Mouse (Mus musculus): Measurements from ENCODE around the gene Slc36a2. TPM values are rescaled to one million over a fixed set of nuclear protein-coding genes. Genes with fewer than 3 reads are reported as not detected.
A peak's percentile ranks its signal among the peaks of the same experiment; 100 is the strongest.
"Not testable (repeated sequence)": the region's sequence is repeated elsewhere in the genome, so short reads cannot be mapped to it uniquely, and the experiment has no call there.

Slc36a2 gene
- polyA plus RNA-seq, 1 experiment from 2014 or later, result 4.1 TPM

DNA sequence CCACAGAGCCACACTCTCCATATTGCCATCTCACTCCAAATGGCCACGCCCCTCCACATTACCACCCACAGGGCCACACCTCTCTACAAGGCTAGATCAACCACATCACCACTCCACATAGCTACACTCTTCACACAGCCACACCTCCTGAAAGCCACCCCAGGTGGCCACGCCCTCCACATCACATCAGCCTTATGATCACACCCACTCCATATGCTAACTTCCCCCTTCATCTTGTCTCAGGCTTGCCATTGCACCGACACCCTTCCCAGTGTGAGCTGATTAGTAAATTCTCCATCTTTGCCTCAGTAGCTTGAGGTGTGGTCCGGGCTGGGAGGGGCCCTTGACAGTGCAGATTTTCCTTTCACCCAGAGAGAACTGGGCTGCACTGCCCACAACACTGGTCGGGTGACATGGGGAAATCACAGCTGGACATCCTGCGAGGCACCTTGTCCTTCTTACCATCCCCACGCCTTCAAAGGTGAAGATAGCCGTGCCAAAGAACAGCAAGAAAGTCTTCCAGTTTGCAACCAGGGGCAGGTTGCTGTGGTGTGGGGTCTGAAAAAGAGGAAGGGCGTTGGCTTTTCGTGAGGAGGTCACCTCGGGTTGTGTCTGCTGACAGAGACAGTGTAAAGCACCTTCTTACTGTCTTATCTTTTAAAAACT is 53.7 kb downstream of the Slc36a2 start:
- 78% methylated on average over 11 of the region's 11 CpGs for WGBS
- no peak for ATAC-seq (replicated peaks; ENCODE audit: insufficient number of reproducible peaks, insufficient read depth, low FRiP score, low read depth)
- H3K27me3 ChIP-seq, result no peaks in the 10 kb centered on the region
- H3K9ac ChIP-seq, result no peak overlapping the region
- no peaks in the 10 kb centered on the region for H3K4me1 ChIP-seq (replicated peaks)
- no peaks in the 10 kb centered on the region for H3K36me3 ChIP-seq
- no peak overlapping the region for H3K4me3 ChIP-seq
- no peaks in the 10 kb centered on the region for H3K9me3 ChIP-seq (replicated peaks)
- H3K4me2 ChIP-seq, result no peak overlapping the region
- no peak overlapping the region for H3K27ac ChIP-seq

DNA sequence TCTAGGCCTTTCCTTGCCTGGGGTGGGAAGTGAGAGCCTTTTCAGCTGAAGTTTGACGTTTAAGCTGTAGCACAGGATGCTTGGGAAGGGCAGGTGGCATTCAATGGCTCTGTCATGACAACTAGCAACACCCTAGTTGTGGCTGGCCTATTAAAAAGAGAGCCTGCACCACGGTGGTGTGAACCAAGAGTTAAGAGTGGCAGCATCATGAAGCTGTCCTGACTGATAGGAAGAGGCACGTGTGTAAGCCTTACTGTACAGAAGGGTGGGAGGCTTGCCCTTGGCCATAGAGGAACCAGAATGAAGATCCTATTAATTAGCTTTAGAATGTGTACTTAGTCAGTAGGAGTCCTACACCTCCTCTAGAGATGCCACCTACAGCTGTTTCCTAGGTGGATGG is 56.5 kb downstream of the Slc36a2 start:
- no peak overlapping the region for H3K4me2 ChIP-seq
- no peaks in the 10 kb centered on the region for H3K9me3 ChIP-seq (replicated peaks)
- WGBS, result 67% methylated on average over 3 of the region's 3 CpGs
- ATAC-seq (replicated peaks; ENCODE audit: insufficient number of reproducible peaks, insufficient read depth, low FRiP score, low read depth), result no peak
- H3K27ac ChIP-seq, result no peak overlapping the region
- no peaks in the 10 kb centered on the region for H3K27me3 ChIP-seq
- no peak overlapping the region for H3K4me3 ChIP-seq
- H3K4me1 ChIP-seq (replicated peaks), result no peaks in the 10 kb centered on the region
- no peaks in the 10 kb centered on the region for H3K36me3 ChIP-seq
- H3K9ac ChIP-seq, result no peak overlapping the region

DNA sequence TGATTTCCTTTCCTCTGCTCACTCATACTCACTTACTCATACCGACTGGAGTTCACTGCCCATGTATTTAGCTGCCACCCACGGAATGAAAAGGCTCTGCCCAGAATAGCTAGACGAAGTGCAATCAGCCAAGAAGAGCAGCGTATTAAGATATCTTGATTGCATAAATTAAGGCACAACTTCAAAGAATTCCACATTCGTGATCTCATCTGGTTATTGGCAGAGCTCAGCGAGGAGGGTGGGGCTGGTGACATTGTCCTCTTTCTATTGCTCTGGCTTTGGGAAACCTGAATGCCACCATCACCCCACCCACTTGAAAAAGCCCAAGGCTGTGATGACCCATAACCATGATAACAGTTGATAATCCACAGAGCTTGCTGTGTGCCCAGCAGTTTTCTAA is 56.9 kb downstream of the Slc36a2 start:
- no peak for ATAC-seq (replicated peaks; ENCODE audit: insufficient number of reproducible peaks, insufficient read depth, low FRiP score, low read depth)
- H3K9ac ChIP-seq, result no peak overlapping the region

DNA sequence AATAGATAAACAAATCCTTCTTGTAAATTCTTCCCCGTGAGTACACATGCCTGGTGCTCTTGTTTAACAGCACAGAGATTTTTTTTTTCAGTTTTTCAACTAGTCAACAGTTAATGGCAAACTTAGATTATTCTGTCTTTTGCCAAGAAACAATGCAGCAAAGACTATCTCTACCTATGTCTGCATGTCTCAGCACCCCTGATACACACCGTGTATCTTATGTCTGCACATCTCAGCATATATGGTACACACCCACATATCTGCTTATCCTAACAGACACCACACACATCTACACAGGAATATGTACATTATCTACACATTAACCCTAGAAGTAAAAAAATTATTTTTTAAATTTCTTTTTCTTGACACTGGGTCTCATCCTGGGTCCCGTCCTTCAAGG is 58.2 kb downstream of the Slc36a2 start:
- Histone ChIP-seq H3K27me3 (no peaks in the 10 kb centered on the region), H3K4me1 (replicated peaks) (no peaks in the 10 kb centered on the region), H3K9ac (no peak overlapping the region), H3K4me2 (no peak overlapping the region), H3K4me3 (no peak overlapping the region), H3K9me3 (replicated peaks) (no peaks in the 10 kb centered on the region), H3K36me3 (no peaks in the 10 kb centered on the region), H3K27ac (no peak overlapping the region)
- ATAC-seq (replicated peaks; ENCODE audit: insufficient number of reproducible peaks, insufficient read depth, low FRiP score, low read depth), result no peak
- WGBS, result 74% methylated on average over 3 of the region's 3 CpGs

More for the DNA sequence above, 56.9 kb downstream of the Slc36a2 start:
- H3K4me2 ChIP-seq, result no peak overlapping the region
- no peak overlapping the region for H3K4me3 ChIP-seq
- no peaks in the 10 kb centered on the region for H3K4me1 ChIP-seq (replicated peaks)
- 54% methylated on average over 6 of the region's 6 CpGs for WGBS
- no peak overlapping the region for H3K27ac ChIP-seq
- no peaks in the 10 kb centered on the region for H3K27me3 ChIP-seq
- no peaks in the 10 kb centered on the region for H3K36me3 ChIP-seq
- no peaks in the 10 kb centered on the region for H3K9me3 ChIP-seq (replicated peaks)

DNA sequence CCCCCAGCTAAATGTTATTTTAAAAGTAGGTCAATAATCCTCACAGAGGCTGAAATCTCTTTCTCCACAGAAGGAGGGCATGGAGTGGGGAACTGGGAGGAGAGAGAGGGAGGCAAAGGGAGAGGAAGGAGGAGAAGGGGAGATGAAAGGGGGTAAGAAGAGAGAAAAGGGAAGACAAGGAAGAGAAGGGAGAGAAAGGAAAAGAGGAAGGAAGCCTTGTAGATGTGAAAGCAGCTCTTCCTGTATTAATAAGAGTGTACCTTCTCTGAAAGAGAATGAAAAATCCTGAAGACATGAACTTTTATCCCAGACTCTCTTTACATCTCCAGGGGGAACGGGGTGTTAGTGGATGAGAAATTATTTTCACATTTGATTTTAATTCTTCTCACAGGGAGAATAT is 63.4 kb downstream of the Slc36a2 start:
- ATAC-seq (replicated peaks; ENCODE audit: insufficient number of reproducible peaks, insufficient read depth, low FRiP score, low read depth), result no peak
- peaks cover 3% of the 10 kb centered on the region; the same call in 1 of the 2 replicates for H3K4me1 ChIP-seq (replicated peaks)
- peak overlapping the region; percentile 41; the same call in 1 of the 2 replicates for H3K27ac ChIP-seq
- H3K4me2 ChIP-seq, result no peak overlapping the region
- no peaks in the 10 kb centered on the region for H3K36me3 ChIP-seq
- H3K27me3 ChIP-seq, result no peaks in the 10 kb centered on the region
- H3K9ac ChIP-seq, result no peak overlapping the region
- no peaks in the 10 kb centered on the region for H3K9me3 ChIP-seq (replicated peaks)
- WGBS, result 87% methylated on average over 1 of the region's 1 CpGs
- H3K4me3 ChIP-seq, result no peak overlapping the region

DNA sequence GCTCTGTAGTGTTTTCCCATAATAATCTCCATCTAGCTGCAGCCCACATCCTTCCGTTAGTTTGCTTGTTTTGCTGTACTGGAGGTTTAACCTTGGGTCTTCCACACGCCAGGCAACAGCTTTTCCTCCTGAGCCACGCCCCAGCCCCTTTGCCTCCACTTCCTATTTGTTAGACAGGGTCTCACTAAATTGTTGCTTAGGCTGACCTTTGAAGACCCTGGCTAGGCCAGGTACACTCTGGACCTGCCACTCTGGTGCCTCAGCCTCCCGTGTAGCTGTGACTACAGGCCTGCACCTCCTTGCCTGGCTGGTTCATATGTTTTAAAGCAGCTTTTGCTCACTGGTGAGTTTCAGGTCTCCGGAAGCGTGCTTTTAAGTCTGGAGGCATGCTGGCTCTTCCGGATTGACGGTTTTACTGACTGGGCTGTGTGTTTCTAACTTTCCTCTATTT is 64.0 kb downstream of the Slc36a2 start:
- no peaks in the 10 kb centered on the region for H3K27me3 ChIP-seq
- H3K9me3 ChIP-seq (replicated peaks), result no peaks in the 10 kb centered on the region
- peaks cover 3% of the 10 kb centered on the region; the same call in 1 of the 2 replicates for H3K4me1 ChIP-seq (replicated peaks)
- ATAC-seq (replicated peaks; ENCODE audit: insufficient number of reproducible peaks, insufficient read depth, low FRiP score, low read depth), result no peak
- 72% methylated on average over 8 of the region's 8 CpGs for WGBS
- H3K4me2 ChIP-seq, result no peak overlapping the region
- peak overlapping the region; percentile 41 for H3K27ac ChIP-seq
- H3K36me3 ChIP-seq, result no peaks in the 10 kb centered on the region
- no peak overlapping the region for H3K4me3 ChIP-seq
- H3K9ac ChIP-seq, result no peak overlapping the region

DNA sequence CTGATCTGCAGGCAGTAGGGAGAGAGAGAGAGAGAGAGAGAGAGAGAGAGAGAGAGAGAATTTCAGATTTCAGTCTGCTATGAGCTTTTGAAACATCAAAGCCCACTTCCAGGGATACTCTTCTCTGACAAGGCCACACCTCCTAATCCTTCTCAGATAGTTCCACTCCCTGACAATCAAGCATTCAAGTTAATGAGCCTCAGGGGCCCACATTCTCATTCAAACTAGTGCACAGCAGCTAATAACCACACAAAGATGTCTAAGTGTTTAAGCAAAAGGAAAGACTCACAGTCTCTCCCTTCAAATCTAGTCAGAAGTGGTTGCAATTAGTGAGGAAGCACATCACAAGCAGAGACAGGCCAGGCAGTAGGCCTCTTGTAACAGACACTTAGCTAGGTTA is 64.6 kb downstream of the Slc36a2 start:
- no peaks in the 10 kb centered on the region for H3K9me3 ChIP-seq (replicated peaks)
- no peaks in the 10 kb centered on the region for H3K36me3 ChIP-seq
- peaks cover 3% of the 10 kb centered on the region; the same call in 1 of the 2 replicates for H3K4me1 ChIP-seq (replicated peaks)
- peak overlapping the region; percentile 41; the same call in 1 of the 2 replicates for H3K27ac ChIP-seq
- H3K9ac ChIP-seq, result no peak overlapping the region
- H3K4me3 ChIP-seq, result no peak overlapping the region
- H3K27me3 ChIP-seq, result no peaks in the 10 kb centered on the region
- no peak for ATAC-seq (replicated peaks; ENCODE audit: insufficient number of reproducible peaks, insufficient read depth, low FRiP score, low read depth)
- no peak overlapping the region for H3K4me2 ChIP-seq

DNA sequence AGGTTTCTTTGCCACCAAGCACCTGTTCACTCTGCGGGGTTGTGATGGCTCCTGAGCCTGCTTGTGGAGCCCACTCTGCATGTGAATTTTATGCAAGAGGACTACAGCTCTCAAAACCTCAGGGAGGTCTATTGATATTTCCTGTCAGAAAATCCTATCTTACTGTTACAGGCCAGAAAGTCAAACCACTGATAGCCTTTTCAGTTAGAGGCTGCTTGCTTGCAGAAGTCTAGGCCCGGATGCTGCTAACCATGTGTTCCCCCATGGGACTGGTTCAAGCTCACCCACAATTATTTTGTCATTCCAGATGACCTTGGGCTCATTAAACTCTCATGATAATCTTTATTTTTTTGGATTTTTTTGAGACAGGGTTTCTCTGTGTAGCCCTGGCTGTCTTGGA is 67.8 kb downstream of the Slc36a2 start:
- Histone ChIP-seq H3K27ac (no peak overlapping the region), H3K4me1 (replicated peaks) (peaks cover 9% of the 10 kb centered on the region), H3K9ac (no peak overlapping the region), H3K27me3 (no peaks in the 10 kb centered on the region), H3K36me3 (no peaks in the 10 kb centered on the region), H3K4me3 (no peak overlapping the region), H3K4me2 (no peak overlapping the region), H3K9me3 (replicated peaks) (no peaks in the 10 kb centered on the region)
- no peak for ATAC-seq (replicated peaks; ENCODE audit: insufficient number of reproducible peaks, insufficient read depth, low FRiP score, low read depth)
- 86% methylated on average over 2 of the region's 2 CpGs for whole genome bisulfite sequencing

DNA sequence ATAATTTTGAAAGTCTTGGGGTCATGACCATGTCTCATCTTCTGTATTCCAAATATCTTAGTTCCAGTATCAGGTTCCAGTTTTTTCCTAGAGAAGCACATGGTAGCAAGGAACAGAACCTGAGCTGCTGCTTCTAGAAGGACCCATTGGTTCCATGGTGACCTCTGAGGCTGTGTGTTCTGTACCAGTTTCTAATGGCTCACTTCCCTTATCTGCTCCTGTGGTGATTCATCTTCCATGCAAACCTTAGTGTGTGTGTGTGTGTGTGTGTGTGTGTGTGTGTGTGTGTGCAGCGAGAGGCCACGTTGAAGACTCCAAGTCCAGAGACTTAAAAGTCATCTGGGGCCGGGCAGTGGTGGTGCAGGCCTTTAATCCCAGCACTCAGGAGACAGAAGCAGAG is 68.9 kb downstream of the Slc36a2 start:
- 88% methylated on average over 3 of the region's 3 CpGs for WGBS
- Histone ChIP-seq H3K27me3 (no peaks in the 10 kb centered on the region), H3K9me3 (replicated peaks) (no peaks in the 10 kb centered on the region), H3K27ac (no peak overlapping the region), H3K4me1 (replicated peaks) (peaks cover 9% of the 10 kb centered on the region), H3K4me3 (no peak overlapping the region), H3K9ac (no peak overlapping the region), H3K36me3 (no peaks in the 10 kb centered on the region), H3K4me2 (no peak overlapping the region)
- ATAC-seq (replicated peaks; ENCODE audit: insufficient number of reproducible peaks, insufficient read depth, low FRiP score, low read depth), result no peak

DNA sequence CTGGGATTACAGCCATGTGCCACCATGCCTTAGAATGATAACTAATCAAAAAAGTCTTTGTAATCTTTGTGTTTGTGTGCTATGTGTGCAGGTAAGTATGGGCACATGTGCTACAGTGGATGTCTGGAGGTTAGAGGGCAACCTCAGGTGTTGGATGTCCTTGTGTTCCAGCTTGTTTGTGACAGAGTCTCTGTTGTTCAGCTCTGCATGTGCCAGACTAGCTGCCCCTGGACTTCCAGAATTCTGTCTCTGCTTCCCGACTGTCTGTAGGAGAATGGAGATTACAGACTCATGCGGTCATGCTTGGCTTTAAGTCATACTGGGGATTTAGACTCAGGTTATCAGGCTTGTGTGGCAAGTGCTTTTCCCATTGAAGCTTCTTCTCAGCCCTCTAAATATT is 70.6 kb downstream of the Slc36a2 start:
- 33% methylated on average over 2 of the region's 2 CpGs for WGBS

DNA sequence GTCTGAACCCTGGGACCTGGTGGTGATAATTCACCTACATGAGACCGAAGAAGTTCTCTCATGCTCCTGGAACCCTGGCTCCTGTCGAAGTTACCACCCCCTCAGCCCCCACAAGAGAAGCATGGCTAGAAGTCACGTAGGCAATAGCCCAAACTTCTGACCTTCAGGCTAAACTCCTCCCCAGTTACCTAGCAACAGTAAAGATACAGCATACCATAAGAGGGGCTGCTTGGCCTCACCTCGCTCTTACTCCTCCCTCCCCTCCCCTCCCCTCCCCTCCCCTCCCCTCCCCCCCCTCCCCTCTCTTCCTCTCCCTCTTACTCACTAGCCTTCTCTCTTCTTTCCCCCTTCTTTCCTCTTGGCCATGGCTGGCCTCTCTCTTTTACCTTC is 71.0 kb downstream of the Slc36a2 start:
- H3K4me3 ChIP-seq; H3K9ac ChIP-seq; H3K9me3 ChIP-seq (replicated peaks); H3K36me3 ChIP-seq; H3K27me3 ChIP-seq; H3K4me2 ChIP-seq: not testable (repeated sequence)
- WGBS, result 32% methylated on average over 4 of the region's 4 CpGs
- Histone ChIP-seq H3K27ac (peak overlapping the region; percentile 73), H3K4me1 (replicated peaks) (peaks cover 16% of the 10 kb centered on the region)
- peak; percentile 38; the same call in 1 of the 2 replicates for ATAC-seq (replicated peaks; ENCODE audit: insufficient number of reproducible peaks, insufficient read depth, low FRiP score, low read depth)

More for the DNA sequence above, 70.6 kb downstream of the Slc36a2 start:
- H3K36me3 ChIP-seq, result no peaks in the 10 kb centered on the region
- H3K4me2 ChIP-seq, result no peak overlapping the region
- no peak for ATAC-seq (replicated peaks; ENCODE audit: insufficient number of reproducible peaks, insufficient read depth, low FRiP score, low read depth)
- H3K9ac ChIP-seq, result no peak overlapping the region
- no peaks in the 10 kb centered on the region for H3K9me3 ChIP-seq (replicated peaks)
- H3K27me3 ChIP-seq, result no peaks in the 10 kb centered on the region
- peaks cover 15% of the 10 kb centered on the region for H3K4me1 ChIP-seq (replicated peaks)
- H3K27ac ChIP-seq, result peak overlapping the region; percentile 67
- H3K4me3 ChIP-seq, result no peak overlapping the region

DNA sequence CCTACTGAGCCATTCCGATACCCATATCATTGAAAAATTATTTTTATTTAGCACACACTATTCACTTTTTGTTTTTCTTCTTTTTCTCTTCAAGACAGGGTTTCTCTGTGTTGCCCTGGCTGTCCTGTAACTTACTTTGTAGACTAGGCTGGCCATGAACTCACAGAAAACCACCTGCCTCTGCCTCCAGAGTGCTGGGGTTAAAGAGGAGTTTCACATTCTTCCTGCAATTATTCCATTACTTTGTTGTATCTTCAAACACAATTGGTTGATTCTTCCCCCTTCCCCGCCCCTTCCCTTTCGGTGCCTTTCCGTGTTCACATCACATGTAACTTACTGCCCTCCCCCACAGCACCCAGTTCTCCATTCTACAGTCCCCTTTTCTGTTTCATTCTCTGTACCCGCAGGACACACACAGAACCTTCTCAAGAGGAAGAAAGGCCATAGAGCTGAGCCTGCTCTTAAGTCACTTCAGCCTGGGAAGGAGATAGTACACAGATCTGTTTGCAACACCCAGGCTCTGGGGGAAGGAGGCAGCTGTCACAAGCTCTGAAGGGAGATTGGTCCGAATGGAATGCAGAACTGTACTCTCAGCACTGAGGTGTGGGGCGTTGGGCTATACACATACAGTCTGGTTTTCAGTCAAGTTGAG is 71.5 kb downstream of the Slc36a2 start:
- H3K4me3 ChIP-seq, result no peak overlapping the region
- no peak overlapping the region for H3K9ac ChIP-seq
- H3K27ac ChIP-seq, result peak overlapping the region; percentile 73
- peak; percentile 72 for ATAC-seq (replicated peaks; ENCODE audit: insufficient number of reproducible peaks, insufficient read depth, low FRiP score, low read depth)
- WGBS, result 34% methylated on average over 7 of the region's 7 CpGs
- H3K27me3 ChIP-seq, result no peaks in the 10 kb centered on the region
- H3K4me2 ChIP-seq, result no peak overlapping the region; the same call in 1 of the 2 replicates
- peaks cover 16% of the 10 kb centered on the region for H3K4me1 ChIP-seq (replicated peaks)
- H3K9me3 ChIP-seq (replicated peaks), result no peaks in the 10 kb centered on the region
- H3K36me3 ChIP-seq, result no peaks in the 10 kb centered on the region
